Mouse (Mus musculus): ENCODE data around the gene Tmem44.

DNA sequence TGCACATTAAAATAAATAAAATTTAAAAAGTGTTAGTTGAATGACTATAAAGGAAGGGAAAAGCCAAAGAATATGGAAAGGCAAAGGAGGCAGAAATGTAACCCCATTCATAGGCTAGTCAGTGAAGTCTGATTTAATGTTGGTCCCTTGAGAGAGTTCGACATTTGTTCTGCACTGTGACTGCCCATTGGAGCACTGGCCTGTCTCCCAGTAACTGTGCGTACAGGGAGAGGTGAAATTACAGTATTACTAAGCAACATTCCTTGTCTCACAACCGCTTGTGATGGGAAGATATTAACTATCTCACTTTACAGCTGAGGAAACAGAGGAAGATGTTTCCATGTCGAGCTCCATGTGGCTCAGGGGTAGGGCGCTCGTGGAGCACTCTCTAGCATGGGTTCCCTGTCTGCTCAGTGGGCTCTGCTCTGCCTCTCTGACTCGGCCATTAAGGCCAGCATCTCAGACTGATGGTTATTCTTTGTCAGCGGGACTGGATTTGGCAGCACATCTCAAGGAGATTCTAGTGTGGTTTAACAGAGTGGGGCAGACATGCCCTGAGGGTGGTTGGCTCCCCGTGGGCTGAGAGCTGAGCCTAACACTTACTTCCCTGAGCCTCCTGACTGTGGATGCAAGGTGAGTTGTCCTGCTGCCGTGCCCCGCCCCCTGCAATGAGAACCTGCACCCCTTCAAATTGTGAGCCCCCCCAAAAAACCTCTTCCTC is 45.2 kb downstream of the Tmem44 start:
- no peak for TF ChIP-seq CTCF (IDR thresholded peaks at IDR 0.05; ENCODE audit: borderline replicate concordance, insufficient read depth, low read depth, low read length)
- no peak for TF ChIP-seq POLR2A (IDR thresholded peaks at IDR 0.05; ENCODE audit: borderline replicate concordance, insufficient read depth, low read length)

All from cerebellum, adult 2 months (tissue).